Mouse (Mus musculus) olfactory bulb, adult 2 months (tissue): ENCODE data around the gene Stra6.

Experiments used
- CTCF ChIP-seq: fragments of 200-500 bp; IDR thresholded peaks from 2 replicates; pipeline ENCODE4 v1.5.1; 2012; ENCODE audit warnings: low read depth, mild to moderate bottlenecking, low read length, moderate library complexity; ENCODE audit not compliant: insufficient read depth
- POLR2A ChIP-seq: fragments of 200-500 bp; IDR thresholded peaks from 2 replicates; pipeline ENCODE4 v1.6.1; 2012; ENCODE audit warnings: mild to moderate bottlenecking, low read depth, low read length, moderate library complexity; ENCODE audit not compliant: insufficient read depth

GRCm38 (mm10) chr9:58157838-58158237, 94.2 kb downstream of the Stra6 start:
- TF ChIP-seq CTCF = no peak
- no peak for TF ChIP-seq POLR2A
